10 mouse cellular contexts compared by ENCODE assay signal in genomic region chr6:84376666-84377065, GRCm38 (mm10).
DNase-seq lines count a peak whose midpoint lies in the region.
"Had no signal": no experiment of that assay in that cellular context is flagged by ENCODE, and none has a peak within 500 bp of the region (broad histone marks: within the 10 kb centered on the region; RNA-seq: fewer than 3 reads in every experiment).

No protein-coding gene starts in this region.

- intact Hi-C loops in left cerebral cortex, postnatal 4 days (cut with DNase I), result no loop called here

- peak; percentile 43 for DNase-seq in adrenal gland, postnatal 10 days
- no peak for DNase-seq in adrenal gland, adult 8-10 months
- DNase-seq in cerebellum, postnatal 10 days, result peak; percentile 33 to 38
- DNase-seq in cerebellum, adult 8-10 months, result no peak
- peak; percentile 5 for DNase-seq in left cerebral cortex, postnatal 4 days
- DNase-seq in left cerebral cortex, adult 11 months (ENCODE audit: low spot score), result no peak
- no peak for DNase-seq in ovary, postnatal 10 days (ENCODE audit: low spot score)
- DNase-seq: gastrocnemius, postnatal 36 days; kidney, adult 18-20 months; kidney, postnatal 25 days had no signal

Comparison
In these comparisons a context has a peak if more than half of its experiments do, and no peak if none do; other contexts are left out.
1. DNase-seq: peak in adrenal gland, postnatal 10 days (single experiment), cerebellum, postnatal 10 days (2 of 2) and left cerebral cortex, postnatal 4 days (single experiment); none in adrenal gland, adult 8-10 months (single experiment), cerebellum, adult 8-10 months (single experiment), left cerebral cortex, adult 11 months (single experiment) and ovary, postnatal 10 days (single experiment).